Mouse (Mus musculus) kidney, adult 2 months (tissue): ENCODE data around the gene Ptgis.

Experiments used
- CTCF ChIP-seq: fragments of 200-500 bp; conservative IDR thresholded peaks from 2 replicates; pipeline ENCODE4 v1.5.1; 2011; ENCODE audit warnings: low read depth, mild to moderate bottlenecking, control low read depth, low read length, moderate library complexity, mixed read lengths; ENCODE audit not compliant: insufficient read depth, insufficient read length
- POLR2A ChIP-seq: fragments of 200-500 bp; IDR thresholded peaks from one replicate; pipeline ENCODE4 v1.6.1; 2011; ENCODE audit warnings: low read depth, low read length, control low read depth

DNA sequence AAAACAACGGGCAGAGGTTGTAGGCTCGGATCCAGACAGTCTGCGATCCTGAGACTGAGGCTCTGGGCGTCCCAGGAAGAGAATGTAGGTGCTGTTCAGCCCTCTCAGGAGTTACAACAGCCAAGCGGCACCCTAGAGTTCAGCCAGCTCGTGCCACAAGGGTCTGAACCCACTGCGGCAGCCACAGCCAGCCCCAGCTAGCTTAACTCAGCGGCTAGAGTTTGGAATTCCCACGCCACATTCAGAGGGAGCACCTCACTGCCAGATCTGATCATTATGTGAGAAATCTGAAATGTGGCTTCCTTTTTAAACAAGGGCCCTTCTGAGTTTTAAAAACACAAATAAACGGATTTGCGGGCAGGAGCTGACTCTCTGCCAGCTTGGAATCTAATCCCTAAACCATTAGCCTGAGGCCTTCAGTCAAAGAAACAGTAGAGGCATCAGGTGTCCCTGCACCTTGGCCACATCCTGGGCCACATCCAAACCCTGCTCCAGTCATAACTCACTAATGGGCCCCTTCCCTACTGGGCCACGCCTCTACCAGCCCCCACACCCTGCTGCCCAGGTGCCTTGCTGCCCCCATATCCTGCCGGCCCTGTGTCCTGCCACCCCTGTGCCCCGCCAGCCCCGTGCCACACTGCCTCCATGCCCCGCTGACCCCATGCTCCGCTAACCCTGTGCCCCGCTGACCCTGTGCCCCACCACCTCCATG lies 34.3 kb downstream of the Ptgis start:
- no peak for TF ChIP-seq POLR2A
- TF ChIP-seq CTCF: no peak
